Mouse (Mus musculus) cerebellum, adult 11-12 months (tissue): ENCODE data around the gene Rabggta.

Source experiments
- DNase-seq: peaks from one replicate; pipeline ENCODE4 v3.0.0; 2022

The Rabggta gene

GRCm38 (mm10) chr14:55721700-55722437, at the start of gene Rabggta:
Gene Rabggta, minus strand, starts transcription at chr14:55722263.
- DNase-seq = peak; percentile 93

GRCm38 (mm10) chr14:55769087-55769703, 47.1 kb upstream of the Rabggta start:
- DNase-seq = no peak

GRCm38 (mm10) chr14:55768555-55768954, 46.5 kb upstream of the Rabggta start:
- DNase-seq = no peak

GRCm38 (mm10) chr14:55767519-55768414, 45.7 kb upstream of the Rabggta start:
- DNase-seq = peak; percentile 82

- DNase-seq = no peak
Observed at GRCm38 (mm10) chr14:55765696-55766095, 43.6 kb upstream of the Rabggta start, which contains the start of gene Ltb4r1. Gene Ltb4r1, plus strand, starts transcription at chr14:55765962.

- DNase-seq = no peak
Observed at GRCm38 (mm10) chr14:55763166-55763565, 41.1 kb upstream of the Rabggta start.

GRCm38 (mm10) chr14:55762001-55762821, 40.1 kb upstream of the Rabggta start:
- DNase-seq = peak; percentile 56

- DNase-seq = no peak
Observed at GRCm38 (mm10) chr14:55761163-55761562, 39.1 kb upstream of the Rabggta start, which contains the start of gene Ltb4r2. Gene Ltb4r2, plus strand, starts transcription at chr14:55761428.

GRCm38 (mm10) chr14:55760156-55760555, 38.1 kb upstream of the Rabggta start:
- DNase-seq = peak; percentile 81

GRCm38 (mm10) chr14:55758363-55758784, 36.3 kb upstream of the Rabggta start, which contains the start of gene Cideb:
Gene Cideb, minus strand, starts transcription at chr14:55758458.
- DNase-seq = no peak

- no peak for DNase-seq
Observed at GRCm38 (mm10) chr14:55757566-55757965, 35.5 kb upstream of the Rabggta start.

GRCm38 (mm10) chr14:55747051-55747847, 25.2 kb upstream of the Rabggta start:
- DNase-seq = no peak

GRCm38 (mm10) chr14:55745861-55746237, 23.8 kb upstream of the Rabggta start:
- no peak for DNase-seq

GRCm38 (mm10) chr14:55745180-55745860, 23.3 kb upstream of the Rabggta start, which contains the start of the genes Dhrs1 and Nop9:
Gene Dhrs1, minus strand, starts transcription at chr14:55745690.
Gene Nop9, plus strand, starts transcription at chr14:55745693.
- DNase-seq = peak; percentile 82

- peak; percentile 67 for DNase-seq
Observed at GRCm38 (mm10) chr14:55743711-55744110, 21.6 kb upstream of the Rabggta start.

GRCm38 (mm10) chr14:55737086-55737687, 15.1 kb upstream of the Rabggta start:
- no peak for DNase-seq

GRCm38 (mm10) chr14:55735758-55736157, 13.7 kb upstream of the Rabggta start:
- no peak for DNase-seq

GRCm38 (mm10) chr14:55735334-55735733, 13.3 kb upstream of the Rabggta start:
- DNase-seq = no peak

- DNase-seq = no peak
Observed at GRCm38 (mm10) chr14:55734869-55735268, 12.8 kb upstream of the Rabggta start.

GRCm38 (mm10) chr14:55733889-55734288, 11.8 kb upstream of the Rabggta start:
- no peak for DNase-seq
